Mouse (Mus musculus): ENCODE measurements around the gene Cwc27.

- TF ChIP-seq CTCF (IDR thresholded peaks at IDR 0.05; ENCODE audit: control insufficient read depth, insufficient read depth, low read length) (no peak), POLR2A (IDR thresholded peaks at IDR 0.05; ENCODE audit: borderline replicate concordance, control insufficient read depth, low read depth, low read length) (no peak)
Observed at GRCm38 (mm10) chr13:104799566-104800182, 17.3 kb downstream of the Cwc27 start.

All from bone marrow, adult 2 months (tissue).